Mouse (Mus musculus): ENCODE measurements around the gene Fcrla. TPM values are rescaled to one million over a fixed set of nuclear protein-coding genes. Genes with fewer than 3 reads are reported as not detected.
A peak's percentile ranks its signal among the peaks of the same experiment; 100 is the strongest.

The Fcrla gene
- total RNA-seq, 1 experiment: not detected

DNA sequence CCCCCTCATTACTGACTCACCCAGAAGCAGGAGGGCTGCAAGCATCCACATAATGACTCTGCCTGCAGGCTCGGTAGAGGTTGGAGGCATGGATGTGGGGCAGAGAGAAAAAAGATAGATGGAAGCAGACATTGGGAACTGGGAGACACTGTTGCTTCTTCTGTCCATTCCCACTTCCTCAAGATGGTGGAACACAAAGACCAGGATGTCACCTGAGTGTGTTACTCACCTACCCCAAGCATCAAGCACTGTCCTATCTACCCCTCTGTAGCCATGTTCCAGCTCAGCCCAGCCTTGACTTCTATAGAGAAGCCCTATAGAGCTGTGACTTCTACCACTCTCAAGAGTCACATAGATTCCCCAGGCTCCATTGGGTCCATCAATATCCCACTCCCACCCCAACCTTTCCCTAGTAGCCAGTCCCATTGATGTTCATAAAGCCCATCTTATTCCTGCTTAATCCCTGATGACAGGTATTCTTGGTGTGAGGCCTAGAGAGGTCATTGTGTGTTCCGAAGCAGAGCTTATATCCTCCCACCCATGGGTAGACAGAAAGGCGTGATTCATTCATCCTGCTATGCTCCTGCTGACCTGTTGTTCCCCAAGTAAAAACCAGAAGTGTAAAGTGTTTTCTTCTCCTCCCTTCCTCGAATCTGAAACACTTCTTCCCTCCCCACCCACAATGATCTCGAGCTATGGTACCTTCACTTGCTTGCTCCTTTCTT, 14.3 kb downstream of the Fcrla start, which contains the start of gene Fcrlb:
TSS of gene Fcrlb (minus strand) at position 51 of the 725 bp plus-strand sequence.
- in situ Hi-C loops (cut with MboI; ENCODE audit: low sequenced_read_pairs in 2 of 2, unreplicated experiment in 2 of 2): no loop called here
- no peak for TF ChIP-seq ZNF384 (IDR thresholded peaks at IDR 0.05; ENCODE audit: low read depth, low read length)
- H3K4me1 ChIP-seq (ENCODE audit: control insufficient read depth in 2 of 2, insufficient read depth in 2 of 2, low read length in 2 of 2, poor library complexity in 1 of 2): peaks cover 0 to 2% of the 10 kb centered on the region in 2 experiments; a peak in 1 of 4 replicates
- H3K9ac ChIP-seq (ENCODE audit: insufficient read depth, low read depth, low read length, poor library complexity, severe bottlenecking): no peak within 1 kb of the TSS
- no peak within 1 kb of the TSS for H3K4me3 ChIP-seq (ENCODE audit: insufficient read depth in 1 of 2, low read depth in 1 of 2, low read length in 2 of 2, poor library complexity in 1 of 2, severe bottlenecking in 1 of 2)
- H3K36me3 ChIP-seq (ENCODE audit: control insufficient read depth, insufficient read depth, low read length, poor library complexity, severe bottlenecking): no peaks in the 10 kb centered on the region
- no peak within 1 kb of the TSS for H3K27ac ChIP-seq (ENCODE audit: insufficient read depth, low read depth, low read length, poor library complexity, severe bottlenecking)
- DNase-seq (ENCODE audit: low read depth, low spot score): no peak
- no peaks in the 10 kb centered on the region for H3K9me3 ChIP-seq (ENCODE audit: control insufficient read depth, insufficient read depth, low read depth, low read length)

DNA sequence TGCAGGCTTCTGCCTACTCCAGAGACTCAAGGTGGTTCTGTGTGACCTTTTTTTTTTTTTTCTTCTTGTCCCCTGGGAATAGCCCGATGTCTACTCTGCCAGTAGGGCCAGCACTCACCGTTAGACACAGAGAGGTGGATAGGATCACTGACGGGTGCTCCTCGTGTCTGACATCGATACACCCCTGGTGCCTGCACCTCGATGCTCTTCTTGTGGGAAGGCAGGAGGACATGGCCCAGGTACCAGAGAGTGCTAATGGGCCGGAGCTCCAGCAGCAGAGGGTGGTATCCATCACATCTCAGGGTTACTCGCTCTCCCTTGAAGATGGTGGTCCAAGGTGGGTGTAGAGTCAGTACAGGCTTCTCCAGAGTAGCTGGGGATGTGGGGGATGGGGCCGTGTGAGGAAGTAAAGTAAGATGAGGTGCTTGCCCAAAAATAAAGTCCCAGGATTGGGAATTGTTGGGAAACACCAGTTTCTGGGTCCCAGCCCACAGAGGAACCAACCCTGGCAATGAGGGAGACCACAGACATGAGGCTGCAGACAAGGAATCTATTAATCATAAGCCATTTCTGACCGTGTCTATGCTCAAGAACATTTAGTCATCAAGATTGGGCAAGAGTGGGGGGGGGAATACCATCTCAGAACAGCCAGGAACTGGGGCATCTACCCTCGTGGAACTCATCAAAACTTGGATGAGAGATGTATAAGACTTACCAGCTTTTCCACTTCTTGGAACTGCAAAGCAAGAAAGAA, 15.3 kb downstream of the Fcrla start:
- in situ Hi-C loops (cut with MboI; ENCODE audit: low sequenced_read_pairs in 2 of 2, unreplicated experiment in 2 of 2): no loop called here

DNA sequence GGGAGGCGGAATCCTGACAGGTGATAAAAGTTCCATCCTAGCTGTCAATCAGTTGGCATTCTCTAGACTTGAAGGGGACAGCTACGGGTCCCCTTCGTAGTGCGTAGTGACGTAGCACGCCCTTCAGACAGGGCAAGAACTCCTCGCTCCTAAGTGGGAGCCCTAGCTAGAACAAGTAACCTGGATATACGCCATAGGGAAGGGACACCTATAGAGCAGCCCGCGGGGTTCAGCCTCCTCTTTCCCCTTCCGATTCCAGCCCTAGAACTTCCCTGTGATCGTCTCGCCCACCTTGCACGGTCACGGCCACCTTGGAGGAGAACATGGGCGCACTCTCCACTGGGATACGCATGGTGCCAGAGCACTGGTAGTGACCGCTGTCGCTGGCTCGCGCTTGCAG, 19.0 kb downstream of the Fcrla start:
- Histone ChIP-seq H3K36me3 (ENCODE audit: control insufficient read depth, insufficient read depth, low read length, poor library complexity, severe bottlenecking) (no peaks in the 10 kb centered on the region), H3K4me1 (ENCODE audit: control insufficient read depth in 2 of 2, insufficient read depth in 2 of 2, low read length in 2 of 2, poor library complexity in 1 of 2) (peaks cover 2% of the 10 kb centered on the region in 2 experiments; a peak in 1 of 4 replicates), H3K9ac (ENCODE audit: insufficient read depth, low read depth, low read length, poor library complexity, severe bottlenecking) (no peak overlapping the region), H3K27ac (ENCODE audit: insufficient read depth, low read depth, low read length, poor library complexity, severe bottlenecking) (no peak overlapping the region), H3K9me3 (ENCODE audit: control insufficient read depth, insufficient read depth, low read depth, low read length) (no peaks in the 10 kb centered on the region), H3K4me3 (ENCODE audit: insufficient read depth in 1 of 2, low read depth in 1 of 2, low read length in 2 of 2, poor library complexity in 1 of 2, severe bottlenecking in 1 of 2) (peak overlapping the region; percentile 61 to 68)
- no peak for TF ChIP-seq ZNF384 (IDR thresholded peaks at IDR 0.05; ENCODE audit: low read depth, low read length)
- TF ChIP-seq MAFK (IDR thresholded peaks at IDR 0.05; ENCODE audit: insufficient read depth, low read depth, low read length): no peak
- no peak for TF ChIP-seq ZC3H11A (IDR thresholded peaks at IDR 0.05; ENCODE audit: borderline replicate concordance, low read depth, low read length)
- no peak for TF ChIP-seq CHD2 (IDR thresholded peaks at IDR 0.05; ENCODE audit: low read depth, low read length)
- no peak for TF ChIP-seq HCFC1 (IDR thresholded peaks at IDR 0.05; ENCODE audit: borderline replicate concordance, insufficient read depth, low read length)
- in situ Hi-C loops (cut with MboI; ENCODE audit: low sequenced_read_pairs in 2 of 2, unreplicated experiment in 2 of 2): no loop called here
- no peak for DNase-seq (ENCODE audit: low read depth, low spot score)

More for the DNA sequence above, 15.3 kb downstream of the Fcrla start:
- no peak for DNase-seq (ENCODE audit: low read depth, low spot score)
- Histone ChIP-seq H3K36me3 (ENCODE audit: control insufficient read depth, insufficient read depth, low read length, poor library complexity, severe bottlenecking) (no peaks in the 10 kb centered on the region), H3K4me1 (ENCODE audit: control insufficient read depth in 2 of 2, insufficient read depth in 2 of 2, low read length in 2 of 2, poor library complexity in 1 of 2) (peaks cover 2% of the 10 kb centered on the region in 2 experiments; a peak in 1 of 4 replicates), H3K4me3 (ENCODE audit: insufficient read depth in 1 of 2, low read depth in 1 of 2, low read length in 2 of 2, poor library complexity in 1 of 2, severe bottlenecking in 1 of 2) (no peak overlapping the region), H3K9me3 (ENCODE audit: control insufficient read depth, insufficient read depth, low read depth, low read length) (no peaks in the 10 kb centered on the region), H3K27ac (ENCODE audit: insufficient read depth, low read depth, low read length, poor library complexity, severe bottlenecking) (no peak overlapping the region), H3K9ac (ENCODE audit: insufficient read depth, low read depth, low read length, poor library complexity, severe bottlenecking) (no peak overlapping the region)
- TF ChIP-seq ZNF384 (IDR thresholded peaks at IDR 0.05; ENCODE audit: low read depth, low read length) (no peak), CHD2 (IDR thresholded peaks at IDR 0.05; ENCODE audit: low read depth, low read length) (no peak), ZC3H11A (IDR thresholded peaks at IDR 0.05; ENCODE audit: borderline replicate concordance, low read depth, low read length) (no peak), MAFK (IDR thresholded peaks at IDR 0.05; ENCODE audit: insufficient read depth, low read depth, low read length) (no peak), HCFC1 (IDR thresholded peaks at IDR 0.05; ENCODE audit: borderline replicate concordance, insufficient read depth, low read length) (no peak)

DNA sequence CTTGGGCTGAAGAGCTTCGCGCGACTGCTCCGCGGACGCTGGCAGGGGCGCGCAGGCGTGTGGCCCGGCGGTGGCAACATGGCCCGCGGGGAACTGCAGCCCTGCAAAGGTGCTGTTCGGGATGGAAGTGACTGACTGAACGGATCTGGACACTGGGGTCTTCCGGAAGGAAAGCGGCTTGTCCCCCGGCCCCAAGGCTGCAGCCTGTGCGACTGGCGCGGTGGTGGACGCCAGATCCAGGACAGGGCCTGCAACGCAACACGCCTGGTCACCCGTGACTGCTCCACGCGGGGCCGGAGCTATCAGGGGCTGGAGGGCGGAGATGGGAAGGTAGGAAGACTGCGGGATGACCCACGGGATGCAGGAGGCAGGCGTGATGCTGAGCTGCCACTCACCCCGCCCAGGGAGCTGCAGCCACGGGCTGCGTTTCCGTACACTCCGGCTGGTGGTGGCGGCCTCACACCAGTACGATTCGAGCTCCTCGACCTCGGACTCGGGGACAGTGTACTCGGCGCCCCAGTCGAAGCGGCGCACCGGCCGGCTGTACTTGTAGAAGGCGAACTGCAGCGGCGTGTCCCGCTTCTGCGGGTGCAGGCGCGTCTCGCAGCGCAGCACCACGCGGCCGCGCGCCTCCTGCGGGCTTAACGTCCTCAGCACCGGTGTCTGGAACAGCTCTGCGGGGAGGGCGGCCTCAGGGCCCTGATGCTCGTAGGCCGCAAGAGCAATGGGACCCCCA, 19.8 kb downstream of the Fcrla start:
- no peak overlapping the region for H3K27ac ChIP-seq (ENCODE audit: insufficient read depth, low read depth, low read length, poor library complexity, severe bottlenecking)
- peak overlapping the region; percentile 61 to 68; a peak in 3 of 4 replicates for H3K4me3 ChIP-seq (ENCODE audit: insufficient read depth in 1 of 2, low read depth in 1 of 2, low read length in 2 of 2, poor library complexity in 1 of 2, severe bottlenecking in 1 of 2)
- in situ Hi-C loops (cut with MboI; ENCODE audit: low sequenced_read_pairs in 2 of 2, unreplicated experiment in 2 of 2): no loop called here
- H3K9me3 ChIP-seq (ENCODE audit: control insufficient read depth, insufficient read depth, low read depth, low read length): no peaks in the 10 kb centered on the region
- no peak for DNase-seq (ENCODE audit: low read depth, low spot score)
- H3K9ac ChIP-seq (ENCODE audit: insufficient read depth, low read depth, low read length, poor library complexity, severe bottlenecking): peak overlapping the region; percentile 49
- no peaks in the 10 kb centered on the region for H3K36me3 ChIP-seq (ENCODE audit: control insufficient read depth, insufficient read depth, low read length, poor library complexity, severe bottlenecking)
- TF ChIP-seq HCFC1 (IDR thresholded peaks at IDR 0.05; ENCODE audit: borderline replicate concordance, insufficient read depth, low read length): no peak
- peaks cover 2% of the 10 kb centered on the region in 2 experiments; a peak in 1 of 4 replicates for H3K4me1 ChIP-seq (ENCODE audit: control insufficient read depth in 2 of 2, insufficient read depth in 2 of 2, low read length in 2 of 2, poor library complexity in 1 of 2)

All from ES-E14 (cell line).